Mouse (Mus musculus): Measurements from ENCODE around the gene Slc25a45. TPM values are rescaled to one million over a fixed set of nuclear protein-coding genes. Genes with fewer than 3 reads are reported as not detected.

The Slc25a45 gene
- 2.4 TPM in 2 replicates for polyA plus RNA-seq (2014; fragmentation: Nextera tagmentation; extraction: Ambion mirVana)

DNA sequence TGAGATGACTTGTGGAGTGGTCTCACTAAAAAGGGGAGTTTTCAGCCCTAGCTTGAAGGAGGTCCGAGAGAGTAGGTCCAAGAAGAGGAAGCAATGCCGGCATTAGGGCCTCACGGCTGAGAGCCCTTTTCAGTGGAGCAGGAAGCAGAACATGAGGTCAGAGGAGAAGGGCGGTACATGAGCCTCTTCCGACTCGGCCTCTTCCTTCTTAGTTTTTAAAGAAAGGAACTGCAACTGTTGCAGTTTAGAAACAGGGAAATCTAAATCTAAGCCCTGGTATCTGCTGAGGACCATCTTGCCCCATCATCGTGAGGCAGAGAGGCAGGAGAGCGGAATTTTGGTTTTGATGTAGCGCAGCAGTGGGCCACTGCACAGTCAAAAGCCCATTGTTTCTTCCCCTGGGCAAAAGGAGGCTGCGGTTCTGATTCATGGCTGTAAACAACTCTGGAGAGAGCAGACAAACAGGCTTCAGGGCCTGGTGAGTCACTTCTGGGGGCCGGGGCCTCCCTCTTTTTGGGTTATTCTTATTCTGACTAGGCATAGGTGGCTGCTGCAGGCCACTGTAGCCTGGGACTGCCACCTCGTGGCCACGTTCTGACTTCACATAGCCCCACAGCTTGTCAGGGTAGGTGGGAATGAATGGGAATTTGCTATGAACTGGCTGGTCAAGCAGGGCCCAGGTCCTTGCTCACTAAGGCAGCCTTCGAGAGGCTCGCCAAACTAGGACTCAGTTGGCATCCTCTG, at the start of gene Slc25a45:
TSS of gene Slc25a45 (plus strand) at position 191 of the 744 bp plus-strand sequence.
- peak; percentile 85 for TF ChIP-seq CTCF (IDR thresholded peaks at IDR 0.05; ENCODE audit: low read depth)
- peak within 1 kb of the TSS; percentile 78 for H3K27ac ChIP-seq (ENCODE audit: low read depth)
- ATAC-seq (ENCODE audit: insufficient read depth) (0 out of 2 replicates have a peak, but pooled peaks have one; percentile 32), DNase-seq (peak; percentile 83)
- H3K4me3 ChIP-seq (ENCODE audit: low read depth, low read length): peak within 1 kb of the TSS; percentile 14; the same call in 1 of the 2 replicates
- H3K27me3 ChIP-seq (ENCODE audit: insufficient read depth, low read length): no peaks in the 10 kb centered on the region
- H3K36me3 ChIP-seq (ENCODE audit: insufficient read depth): peaks cover 10% of the 10 kb centered on the region; the same call in 1 of the 2 replicates
- H3K4me1 ChIP-seq (ENCODE audit: insufficient read depth): peaks cover 13% of the 10 kb centered on the region
- H3K4me2 ChIP-seq: peak within 1 kb of the TSS; percentile 41
- 41% methylated on average over 15 of the region's 15 CpGs for WGBS
- H3K9me3 ChIP-seq (ENCODE audit: low read depth, low read length): no peaks in the 10 kb centered on the region
- H3K9ac ChIP-seq: peak within 1 kb of the TSS; percentile 42

DNA sequence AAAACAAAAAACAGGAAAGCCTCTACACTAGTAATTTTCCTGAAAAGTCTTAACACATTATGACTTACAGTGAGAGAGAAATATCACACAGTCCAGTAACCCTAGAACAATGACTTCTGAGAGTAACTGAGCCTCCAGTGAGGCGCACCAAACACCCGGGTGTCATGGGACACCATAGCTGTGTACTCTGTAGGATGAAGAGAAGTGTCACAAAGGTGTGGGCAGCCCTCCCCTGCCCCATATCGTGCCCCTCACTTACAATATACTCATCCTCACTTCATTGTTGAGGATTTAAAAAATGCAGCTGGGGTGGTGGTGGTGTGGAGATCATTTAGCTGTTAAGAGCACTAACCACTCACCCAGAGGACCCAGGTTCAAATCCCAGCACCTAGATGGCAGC, 49.5 kb upstream of the Slc25a45 start:
- Histone ChIP-seq H3K9me3 (ENCODE audit: low read depth, low read length) (no peaks in the 10 kb centered on the region), H3K4me1 (ENCODE audit: insufficient read depth) (peaks cover 26% of the 10 kb centered on the region), H3K4me2 (no peak overlapping the region), H3K9ac (no peak overlapping the region), H3K4me3 (ENCODE audit: low read depth, low read length) (no peak overlapping the region), H3K27me3 (ENCODE audit: insufficient read depth, low read length) (no peaks in the 10 kb centered on the region), H3K27ac (ENCODE audit: low read depth) (0 out of 2 replicates have a peak overlapping the region, but pooled peaks have one; percentile 48), H3K36me3 (ENCODE audit: insufficient read depth) (no peaks in the 10 kb centered on the region)
- no peak for TF ChIP-seq CTCF (IDR thresholded peaks at IDR 0.05; ENCODE audit: low read depth)
- no peak for ATAC-seq (ENCODE audit: insufficient read depth)
- 82% methylated on average over 3 of the region's 3 CpGs for WGBS
- no peak for DNase-seq

DNA sequence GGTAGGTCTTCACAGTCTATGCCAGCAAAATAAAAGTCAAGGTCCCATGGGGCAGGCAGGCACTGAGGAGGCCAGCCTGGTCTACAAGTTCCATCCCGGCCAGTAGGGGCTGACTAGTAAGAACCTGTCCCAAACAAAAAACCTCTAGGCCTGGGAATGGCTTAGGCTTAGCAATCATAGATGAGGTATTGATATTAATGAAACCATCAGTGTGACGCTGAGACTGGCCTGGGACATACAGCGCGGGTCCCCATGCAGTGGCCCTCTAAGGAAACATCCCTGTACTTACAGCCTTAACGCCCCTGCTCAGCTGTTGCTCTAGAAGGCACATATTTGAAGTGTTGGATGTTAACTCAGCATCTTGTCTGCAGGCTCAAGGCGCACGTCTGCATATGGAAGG, 48.7 kb upstream of the Slc25a45 start:
- H3K4me1 ChIP-seq (ENCODE audit: insufficient read depth): peaks cover 18% of the 10 kb centered on the region
- ATAC-seq (ENCODE audit: insufficient read depth): no peak
- no peaks in the 10 kb centered on the region for H3K36me3 ChIP-seq (ENCODE audit: insufficient read depth)
- TF ChIP-seq CTCF (IDR thresholded peaks at IDR 0.05; ENCODE audit: low read depth): no peak
- no peaks in the 10 kb centered on the region for H3K27me3 ChIP-seq (ENCODE audit: insufficient read depth, low read length)
- H3K4me2 ChIP-seq: no peak overlapping the region
- WGBS: 85% methylated on average over 7 of the region's 7 CpGs
- no peaks in the 10 kb centered on the region for H3K9me3 ChIP-seq (ENCODE audit: low read depth, low read length)
- H3K27ac ChIP-seq (ENCODE audit: low read depth): no peak overlapping the region
- no peak overlapping the region for H3K9ac ChIP-seq
- no peak for DNase-seq
- no peak overlapping the region for H3K4me3 ChIP-seq (ENCODE audit: low read depth, low read length)

DNA sequence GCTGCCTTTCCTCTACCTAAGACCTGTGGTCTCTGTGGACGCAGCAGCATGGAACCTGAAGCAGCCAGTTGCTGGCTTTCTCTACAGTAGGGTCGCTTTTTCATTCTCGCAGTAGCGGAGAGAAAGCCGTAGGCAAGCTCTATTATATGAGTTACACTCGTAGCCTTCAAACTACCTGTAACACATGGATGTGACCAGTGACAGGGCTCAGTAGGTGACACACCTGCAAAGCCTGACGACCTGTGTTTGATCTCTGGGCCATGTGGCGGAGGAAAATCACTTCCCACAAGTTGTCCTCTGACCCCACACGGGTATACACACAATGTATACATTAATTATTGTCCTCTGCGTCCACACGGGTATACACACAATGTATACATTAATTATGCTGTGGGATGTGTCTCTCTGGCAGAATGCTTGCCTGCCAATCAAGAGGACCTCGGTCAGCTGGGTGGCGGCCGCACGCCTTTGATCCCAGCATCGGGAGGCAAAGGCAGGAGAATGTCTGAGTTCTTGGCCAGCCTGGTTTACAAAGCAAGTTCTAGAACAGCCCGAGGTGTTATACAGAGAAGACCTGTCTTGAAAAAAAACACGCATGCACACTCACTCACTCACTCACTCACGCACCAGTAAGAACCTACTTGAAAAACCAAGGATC, 47.5 kb upstream of the Slc25a45 start:
- Histone ChIP-seq H3K4me1 (ENCODE audit: insufficient read depth) (peaks cover 11% of the 10 kb centered on the region; the same call in 1 of the 2 replicates), H3K9me3 (ENCODE audit: low read depth, low read length) (no peaks in the 10 kb centered on the region), H3K27ac (ENCODE audit: low read depth) (no peak overlapping the region), H3K4me3 (ENCODE audit: low read depth, low read length) (no peak overlapping the region), H3K27me3 (ENCODE audit: insufficient read depth, low read length) (no peaks in the 10 kb centered on the region), H3K9ac (no peak overlapping the region), H3K4me2 (no peak overlapping the region), H3K36me3 (ENCODE audit: insufficient read depth) (no peaks in the 10 kb centered on the region)
- ATAC-seq (ENCODE audit: insufficient read depth) (no peak), DNase-seq (no peak)
- no peak for TF ChIP-seq CTCF (IDR thresholded peaks at IDR 0.05; ENCODE audit: low read depth)
- WGBS: 71% methylated on average over 19 of the region's 19 CpGs

DNA sequence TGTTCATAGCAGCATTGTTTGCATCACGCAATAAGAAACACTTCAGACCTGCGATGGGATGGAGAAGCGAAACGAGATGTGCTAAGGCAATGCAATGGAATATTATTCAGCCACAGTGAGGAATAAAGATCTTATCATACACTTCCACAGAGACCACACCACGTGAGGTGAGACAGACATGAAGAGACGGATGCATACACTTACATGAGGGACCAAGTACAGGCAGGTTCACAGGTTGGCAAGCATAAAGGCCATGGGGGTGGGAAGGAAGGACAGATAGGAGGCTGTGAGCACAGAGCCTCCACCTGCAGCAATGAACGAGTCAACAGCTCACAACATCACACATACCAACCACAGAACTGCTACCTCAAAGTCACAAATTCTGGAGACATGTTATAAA, 46.8 kb upstream of the Slc25a45 start:
- H3K4me2 ChIP-seq: no peak overlapping the region
- WGBS: 84% methylated on average over 7 of the region's 7 CpGs

DNA sequence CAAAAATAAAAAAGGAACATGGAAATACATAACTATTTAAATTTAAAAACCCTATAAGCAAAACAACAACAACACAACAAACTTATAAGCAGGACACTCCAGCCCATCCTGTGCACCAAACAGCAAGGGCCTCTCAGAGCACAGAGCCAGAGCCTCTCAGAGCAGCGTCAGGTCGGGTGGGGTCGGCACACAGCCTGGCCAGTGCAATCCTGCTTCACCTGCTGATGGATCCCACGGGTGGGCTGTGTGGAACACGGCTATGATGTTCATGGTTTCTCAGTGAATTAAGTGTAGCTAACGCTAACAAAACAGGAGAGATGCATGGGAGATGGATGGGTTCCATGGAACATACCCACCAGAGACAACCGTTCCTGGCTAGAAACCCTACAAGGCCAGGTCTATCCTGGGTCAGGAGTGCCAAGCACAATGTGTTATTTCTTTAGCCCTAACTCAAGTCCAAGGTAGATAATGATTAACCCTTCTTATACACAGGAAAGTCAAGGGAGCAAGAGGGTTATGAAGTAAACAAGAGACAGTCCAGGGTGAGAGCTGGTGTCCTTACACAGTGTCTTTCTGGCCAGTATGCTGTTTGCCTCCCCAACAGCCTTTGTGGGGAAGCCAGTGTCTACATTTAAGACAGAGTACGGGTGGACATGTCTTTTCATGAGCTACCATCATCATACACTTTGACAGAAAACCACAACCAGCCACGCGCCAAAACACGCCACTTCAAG, 46.2 kb upstream of the Slc25a45 start:
- Histone ChIP-seq H3K4me3 (ENCODE audit: low read depth, low read length) (no peak overlapping the region), H3K36me3 (ENCODE audit: insufficient read depth) (no peaks in the 10 kb centered on the region), H3K9me3 (ENCODE audit: low read depth, low read length) (no peaks in the 10 kb centered on the region), H3K27ac (ENCODE audit: low read depth) (no peak overlapping the region), H3K27me3 (ENCODE audit: insufficient read depth, low read length) (no peaks in the 10 kb centered on the region), H3K4me1 (ENCODE audit: insufficient read depth) (peaks cover 11% of the 10 kb centered on the region; the same call in 1 of the 2 replicates), H3K4me2 (no peak overlapping the region), H3K9ac (no peak overlapping the region)
- DNase-seq: no peak
- TF ChIP-seq CTCF (IDR thresholded peaks at IDR 0.05; ENCODE audit: low read depth): no peak
- ATAC-seq (ENCODE audit: insufficient read depth): no peak
- 78% methylated on average over 11 of the region's 11 CpGs for WGBS

More for the DNA sequence above, 46.8 kb upstream of the Slc25a45 start:
- Histone ChIP-seq H3K9me3 (ENCODE audit: low read depth, low read length) (no peaks in the 10 kb centered on the region), H3K4me1 (ENCODE audit: insufficient read depth) (peaks cover 11% of the 10 kb centered on the region; the same call in 1 of the 2 replicates), H3K36me3 (ENCODE audit: insufficient read depth) (no peaks in the 10 kb centered on the region), H3K27me3 (ENCODE audit: insufficient read depth, low read length) (no peaks in the 10 kb centered on the region), H3K27ac (ENCODE audit: low read depth) (no peak overlapping the region), H3K4me3 (ENCODE audit: low read depth, low read length) (no peak overlapping the region), H3K9ac (no peak overlapping the region)
- no peak for TF ChIP-seq CTCF (IDR thresholded peaks at IDR 0.05; ENCODE audit: low read depth)
- no peak for ATAC-seq (ENCODE audit: insufficient read depth)
- DNase-seq: no peak

Data from lung, embryonic 14.5 days (tissue).